Mouse (Mus musculus) CD4-positive naive resting alpha-beta T cell, adult 76 days (primary cell): ENCODE measurements around the gene Gjb6. TPM values are rescaled to one million over a fixed set of nuclear protein-coding genes. Genes with fewer than 3 reads are reported as not detected.

Source experiments
- total RNA-seq: library from RNA; stranded (reverse); gene quantifications from one replicate; pipeline ENCODE4 v1.2.4, GENCODE M21; 2023

The Gjb6 gene
- not detected for total RNA-seq

DNA sequence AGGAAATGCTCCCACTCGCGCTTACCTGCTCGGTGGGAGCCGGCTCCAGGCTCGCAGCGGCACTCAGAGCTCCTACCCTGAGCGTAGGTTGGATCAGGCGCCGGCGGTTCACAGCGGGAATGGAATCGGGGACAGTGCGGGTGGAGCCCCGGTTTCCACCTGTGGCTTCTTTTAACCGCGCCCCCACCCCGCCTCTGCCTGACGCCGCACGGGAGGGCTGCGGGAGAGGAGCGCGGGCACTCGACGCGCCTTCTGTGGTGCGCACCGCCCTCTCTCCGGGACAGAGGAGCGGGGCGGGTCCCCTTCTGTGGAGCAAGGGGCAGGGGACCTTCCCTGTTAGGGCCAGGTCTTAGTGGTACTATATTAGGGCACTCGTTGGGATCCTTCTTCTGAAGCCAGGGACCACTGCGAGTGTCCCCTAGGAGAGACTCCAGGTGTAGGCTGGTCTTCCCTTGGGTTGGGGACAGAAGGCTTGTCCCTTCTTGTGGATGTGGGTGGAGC, at the start of gene Gjb6:
Gene Gjb6, minus strand, starts transcription at position 451 of the 501 bp plus-strand sequence.

DNA sequence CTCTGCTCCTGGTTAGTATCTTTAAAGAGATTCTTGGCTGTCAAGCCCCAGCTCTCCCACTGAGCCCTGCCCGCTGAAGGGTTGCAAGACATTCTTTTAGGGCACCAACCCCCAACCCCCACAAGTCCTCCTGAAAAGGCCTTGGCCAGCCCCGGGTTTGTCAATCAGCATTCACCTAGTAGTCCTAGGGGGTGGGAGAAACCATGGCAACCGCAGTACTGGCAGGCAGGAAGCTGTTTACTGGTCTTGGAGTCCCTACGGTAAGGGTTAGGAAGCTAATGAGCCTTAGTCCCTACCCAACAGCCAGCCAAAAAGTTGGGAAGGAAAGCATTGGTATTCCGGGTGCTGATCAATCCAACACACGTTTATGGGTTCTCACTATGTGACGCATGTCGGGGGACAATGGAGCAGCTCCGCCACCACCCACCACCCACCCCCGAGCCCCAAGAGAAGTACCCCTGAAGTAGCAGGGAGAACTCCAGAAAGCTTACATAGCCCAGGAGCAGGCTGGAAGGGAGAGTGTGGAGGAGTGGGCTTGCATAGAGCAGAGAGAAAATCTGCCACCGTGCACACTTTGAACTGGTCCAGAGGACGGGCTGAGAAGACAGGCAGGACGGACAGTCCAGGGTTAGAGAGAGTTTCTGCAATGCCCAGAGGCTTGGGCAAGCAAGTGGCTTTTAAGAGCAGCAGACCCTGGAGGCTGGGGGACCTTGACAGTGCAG, 17.4 kb downstream of the Gjb6 start, which contains the start of gene Gm4491:
Gene Gm4491, minus strand, starts transcription at position 61 of the 722 bp plus-strand sequence.

DNA sequence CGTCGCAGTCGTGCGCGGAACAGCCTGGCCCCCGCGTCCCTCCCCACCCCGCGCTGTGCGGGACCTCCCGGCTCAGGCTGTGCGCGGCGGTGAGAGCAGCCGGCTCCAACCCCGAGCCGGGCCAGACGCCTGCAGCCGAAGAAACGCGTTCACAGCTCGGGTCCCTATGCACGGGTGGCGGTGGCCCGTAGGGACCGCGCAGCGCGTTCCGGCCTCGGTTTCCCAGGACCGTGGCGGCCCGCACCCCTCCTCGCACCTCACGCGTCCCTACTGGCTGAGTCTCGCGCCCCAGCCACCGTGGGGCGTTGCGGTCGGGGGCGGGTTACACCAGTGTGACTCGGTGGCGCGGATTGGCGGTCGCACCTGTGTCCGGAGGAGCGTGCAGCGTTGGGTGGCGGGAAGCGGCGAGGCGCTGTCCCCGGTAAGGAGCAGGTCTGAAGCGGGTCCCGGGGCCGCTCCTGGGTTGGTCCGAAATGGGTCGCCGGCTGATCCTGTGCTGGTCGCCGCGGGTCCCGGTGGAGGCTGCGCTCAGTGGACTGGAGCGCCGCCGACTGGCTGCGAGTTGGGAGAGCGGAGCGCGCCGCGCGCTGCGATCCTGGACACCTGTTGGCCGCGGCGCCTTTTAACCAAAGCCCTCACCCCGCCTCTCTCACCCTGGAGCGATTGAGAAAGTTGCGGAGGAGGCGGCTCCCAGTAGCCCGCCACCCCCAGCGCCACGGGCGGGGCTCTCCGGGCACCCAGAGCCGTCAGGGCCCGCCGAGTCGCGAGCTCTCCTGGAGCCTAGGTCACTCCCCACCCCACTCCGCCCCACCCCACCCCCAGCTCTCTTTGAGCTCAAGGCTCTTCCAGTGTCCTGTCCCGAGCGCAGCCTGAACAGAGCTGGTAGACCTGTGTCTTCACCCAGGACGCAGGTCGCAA, 29.0 kb downstream of the Gjb6 start, which contains the start of gene Gjb2:
Gene Gjb2, minus strand, starts transcription at position 597 of the 918 bp plus-strand sequence.

Other genes starting within 250 kb of the Gjb6 start
- gene Zmym2, start 247.0 kb downstream of the Gjb6 start, total RNA-seq = 99.9 TPM
- gene Gja3, start 75.5 kb downstream of the Gjb6 start, total RNA-seq = not detected
- 0.76 TPM for gene Gjb2, start 28.9 kb downstream of the Gjb6 start, total RNA-seq
- gene Gm4491, start 17.7 kb downstream of the Gjb6 start, total RNA-seq = not detected